Mouse (Mus musculus): Measurements from ENCODE around the gene Cab39l.
A peak's percentile ranks its signal among the peaks of the same experiment; 100 is the strongest.

The Cab39l gene

DNA sequence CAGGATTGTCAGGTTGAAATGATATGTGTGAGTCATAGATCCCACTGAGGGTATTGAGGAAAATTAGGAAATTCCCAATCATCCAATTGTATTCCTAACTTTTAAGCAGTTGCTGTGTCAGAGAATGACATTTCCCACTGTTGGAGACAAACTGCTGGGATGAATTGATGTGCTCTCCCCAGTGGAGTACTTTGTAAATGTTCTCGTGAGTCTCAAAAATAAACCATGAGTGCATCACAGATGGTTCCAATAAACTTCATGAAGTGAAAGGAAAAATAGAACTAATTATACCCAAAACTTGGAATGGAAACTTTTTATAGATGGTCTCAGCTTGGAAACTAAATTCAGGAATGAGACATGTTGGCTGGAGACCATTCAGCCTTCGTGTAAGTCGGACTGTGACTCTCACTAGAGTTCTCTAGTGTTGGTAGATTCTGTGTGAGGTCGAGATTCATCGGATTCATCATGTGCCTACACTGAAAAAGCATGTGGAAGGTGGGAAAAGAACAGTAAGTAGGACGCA lies 73.2 kb downstream of the Cab39l start:
- DNase-seq: no peak

DNA sequence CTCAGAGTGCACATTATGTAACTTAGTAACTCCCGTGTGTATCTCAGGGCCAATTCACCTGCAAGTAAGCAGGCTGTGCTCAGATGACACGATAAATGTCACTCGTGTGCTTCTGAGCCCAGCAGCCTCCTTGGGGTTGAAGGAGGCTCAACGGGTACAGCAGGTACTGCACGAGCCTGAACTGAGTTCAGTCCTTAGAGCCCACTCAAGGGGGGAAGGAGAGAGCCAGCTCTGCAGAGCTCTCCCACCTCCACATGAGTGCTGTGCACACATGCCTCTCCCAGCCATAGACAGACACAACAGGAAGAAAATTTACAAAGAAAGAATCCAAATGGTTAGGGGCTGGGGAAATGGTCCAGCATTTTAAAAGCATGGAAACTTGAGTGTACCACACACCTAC lies 85.1 kb downstream of the Cab39l start:
- DNase-seq: no peak

DNA sequence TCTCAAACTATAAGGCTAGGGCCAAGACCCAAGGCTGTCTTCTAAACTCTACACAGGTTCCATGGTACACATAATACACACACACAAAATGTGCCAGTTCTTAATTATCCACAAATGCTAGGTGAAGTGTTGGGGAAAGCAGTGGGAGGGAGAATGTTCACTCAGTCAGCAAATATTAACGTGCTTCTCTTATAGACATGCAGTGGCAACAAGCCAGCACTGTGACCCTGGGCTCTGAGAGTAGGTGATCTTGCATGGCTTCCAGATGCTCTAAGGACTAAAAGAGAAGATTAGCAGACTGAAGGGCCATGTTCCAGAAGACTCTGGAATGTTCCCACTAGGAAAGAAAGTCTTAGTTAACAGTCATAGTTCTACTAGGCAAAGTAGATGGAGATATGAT lies 90.0 kb downstream of the Cab39l start:
- DNase-seq: no peak

DNA sequence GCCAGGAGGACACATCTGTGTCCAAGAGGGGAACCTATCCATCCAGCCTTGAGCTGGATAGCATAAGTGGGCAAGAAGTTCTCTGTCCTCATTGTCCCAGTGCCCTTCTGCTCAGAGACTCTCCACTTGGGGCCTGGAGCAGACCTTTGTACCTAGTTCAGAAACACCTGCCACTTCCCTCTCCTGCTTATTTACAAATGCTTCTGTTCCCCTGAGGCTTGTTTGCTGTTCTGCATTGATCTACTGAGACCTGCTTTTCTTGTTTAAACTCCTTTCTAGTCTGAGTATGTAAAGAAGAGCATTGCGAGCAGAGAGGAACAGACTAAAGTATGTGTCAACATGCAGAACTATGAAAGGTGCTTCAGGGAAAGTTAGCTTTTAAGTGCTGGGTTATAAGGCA lies 92.2 kb downstream of the Cab39l start:
- no peak for DNase-seq

DNA sequence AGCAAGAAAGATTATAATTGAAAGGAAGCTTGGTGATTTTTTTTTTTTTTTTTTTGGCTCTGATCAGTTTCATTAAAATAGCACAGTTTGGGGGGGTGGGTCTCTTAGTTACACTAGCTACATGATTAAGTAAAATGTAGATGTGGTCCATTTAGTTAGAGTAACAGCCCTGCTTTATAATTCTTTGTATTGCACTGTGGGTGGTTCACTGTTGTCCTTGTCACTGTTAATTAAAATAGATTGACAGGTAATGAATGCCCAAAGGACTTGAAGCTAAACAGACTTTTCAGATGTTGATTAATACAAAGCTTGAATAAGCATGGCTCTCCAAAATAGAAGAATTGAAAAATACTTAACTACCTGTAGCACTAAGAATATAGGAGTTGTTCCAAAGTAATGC lies 93.1 kb downstream of the Cab39l start:
- no peak for DNase-seq

DNA sequence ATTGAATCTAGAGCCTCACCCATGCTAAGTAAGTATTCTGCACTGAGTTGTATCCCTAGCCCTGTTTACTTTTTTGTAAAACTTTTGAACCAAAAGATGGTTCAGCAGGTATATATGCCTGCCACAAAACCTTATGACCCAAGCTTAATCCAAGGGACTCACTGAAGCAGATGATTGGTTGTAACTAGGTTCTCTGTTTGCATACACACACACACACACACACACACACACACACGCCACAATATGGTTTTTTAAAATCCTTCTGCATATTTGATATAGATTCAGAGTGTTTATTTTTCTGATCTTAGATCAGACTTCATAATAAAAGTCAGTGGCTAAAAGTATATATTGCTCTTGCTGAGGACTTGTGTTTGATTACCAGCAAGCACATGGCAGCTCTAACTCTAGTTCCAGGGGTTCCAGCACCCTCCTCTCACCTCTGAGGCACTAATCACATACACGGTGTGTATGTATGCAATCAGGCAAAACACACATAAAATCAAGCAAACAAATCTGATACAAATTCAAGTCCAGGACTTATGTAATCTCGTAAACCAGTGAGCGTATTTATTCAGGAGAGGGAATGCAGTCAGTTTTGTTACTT lies 97.2 kb downstream of the Cab39l start:
- no peak for DNase-seq

DNA sequence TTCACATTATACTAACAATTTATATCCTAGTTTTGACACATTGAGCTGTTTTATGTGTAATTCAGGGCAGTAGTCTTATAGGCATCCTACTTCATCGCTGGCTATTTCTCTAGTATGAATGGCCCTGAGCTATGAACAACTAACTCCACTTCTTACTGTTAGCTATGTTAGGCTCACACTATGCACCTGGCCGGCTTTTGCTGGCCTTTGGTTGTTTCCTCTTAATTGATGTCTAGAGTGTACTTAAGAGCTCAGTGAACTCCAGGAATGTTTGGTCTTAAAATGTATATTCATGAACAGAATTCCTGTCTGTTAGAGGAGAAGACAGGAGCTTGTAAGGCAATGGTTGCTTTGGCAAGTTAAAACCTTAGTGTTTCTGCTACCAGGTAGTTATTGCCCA lies 99.5 kb downstream of the Cab39l start:
- DNase-seq: no peak

DNA sequence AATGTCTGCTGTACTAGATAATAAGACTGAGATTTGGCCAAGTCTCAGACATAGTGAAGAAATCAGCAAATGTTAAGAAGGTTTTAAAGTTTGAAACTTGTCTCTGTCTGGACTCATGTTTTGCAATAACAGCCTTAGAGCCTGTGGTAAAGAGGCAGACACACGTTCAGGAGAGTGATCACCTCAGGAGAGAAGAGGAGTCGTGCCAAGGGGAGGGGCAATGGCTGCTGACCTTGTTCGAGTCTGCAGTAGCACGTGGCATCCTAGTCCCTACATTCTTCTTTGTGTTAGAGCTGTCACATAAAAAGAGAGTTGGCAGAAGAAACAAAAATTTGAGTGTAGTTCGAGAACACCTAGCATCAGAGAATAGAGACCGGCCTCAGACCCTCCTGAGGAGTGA lies 100.0 kb downstream of the Cab39l start:
- peak; percentile 65 for DNase-seq

DNA sequence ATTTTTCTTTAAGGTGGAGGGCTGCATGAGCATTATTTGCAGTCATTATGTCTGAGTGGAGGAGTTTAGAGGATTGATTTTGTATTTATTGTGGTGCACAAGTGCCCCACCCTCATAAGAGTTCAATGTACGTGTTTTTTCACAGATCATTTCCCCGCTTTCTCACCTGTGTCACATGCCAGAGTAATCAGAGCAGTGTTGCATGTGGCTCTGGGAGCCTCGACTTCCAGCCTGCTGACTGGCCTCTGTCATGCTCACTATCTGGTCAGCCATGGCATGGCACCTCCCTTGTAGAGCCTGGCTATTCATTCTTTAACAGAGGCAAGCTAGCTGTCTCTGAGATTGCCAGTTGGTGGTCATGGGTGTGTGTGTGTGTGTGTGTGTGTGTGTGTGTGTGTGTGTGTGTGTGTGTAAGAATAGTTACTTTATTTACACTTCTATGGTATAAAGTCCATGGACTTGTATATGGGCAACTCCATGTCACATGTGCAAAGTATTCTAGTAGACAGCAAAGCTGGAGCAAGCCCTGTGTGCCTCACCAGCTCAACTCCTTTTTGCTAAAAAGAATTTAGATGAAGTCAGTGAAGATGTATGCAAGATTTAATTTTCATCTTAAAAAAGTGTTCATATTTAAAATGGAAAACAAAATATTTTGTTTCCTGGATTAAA lies 102.5 kb downstream of the Cab39l start:
- DNase-seq: no peak

DNA sequence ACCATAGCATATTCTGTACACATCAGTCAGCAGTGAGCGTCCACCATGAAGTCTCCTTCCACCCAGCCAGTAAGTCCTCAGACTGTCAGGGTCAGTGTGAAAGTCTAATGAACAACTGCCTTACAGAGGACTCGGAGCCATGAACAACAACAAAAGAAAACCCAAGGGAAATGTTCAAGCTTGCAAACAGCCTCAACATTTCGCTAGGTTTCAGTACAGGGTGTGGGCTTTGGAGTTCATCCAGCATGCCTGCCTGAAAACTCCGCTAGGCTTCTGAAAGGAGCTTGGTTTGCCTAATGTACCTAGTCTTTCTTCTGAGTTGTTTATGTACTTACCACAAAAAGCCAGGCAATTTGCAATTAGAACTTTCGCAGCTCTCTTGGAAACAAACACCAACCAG lies 103.2 kb downstream of the Cab39l start:
- DNase-seq: no peak

DNA sequence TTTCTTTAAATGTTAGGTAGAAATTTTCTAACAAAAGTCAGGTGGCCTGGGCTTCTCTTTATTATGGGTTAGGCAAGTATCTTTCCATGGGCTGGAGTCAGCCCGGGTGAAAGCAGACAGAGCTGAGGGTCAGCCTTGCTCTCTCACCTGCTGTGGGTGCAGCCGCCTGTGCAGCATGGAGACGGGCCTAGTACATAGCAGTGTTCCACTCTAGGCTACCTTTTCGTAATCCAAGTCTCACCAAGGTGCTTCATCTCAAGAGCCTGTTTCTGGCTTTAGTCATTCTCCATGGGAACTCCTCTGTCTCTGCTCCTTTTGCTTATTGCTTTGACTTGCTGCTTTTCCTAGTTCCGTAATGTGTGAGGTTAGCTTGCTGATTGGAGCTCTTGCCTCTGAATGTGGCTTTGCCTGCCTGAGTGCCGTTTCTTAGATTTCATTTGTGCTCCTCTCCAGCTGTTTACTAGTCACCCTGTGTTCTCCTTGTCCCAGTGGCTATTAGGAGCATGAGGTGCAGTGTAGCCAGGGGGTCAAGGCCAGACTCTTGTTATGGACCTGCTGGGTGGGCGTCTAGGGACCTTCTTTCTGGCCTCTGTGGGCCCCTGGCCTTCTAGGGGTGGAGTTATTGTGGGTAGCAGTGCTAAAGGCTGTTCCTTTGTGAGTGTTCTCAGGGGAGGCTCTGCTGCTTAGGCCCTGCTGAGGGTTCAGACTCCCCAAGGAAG lies 105.5 kb downstream of the Cab39l start:
- DNase-seq: no peak

DNA sequence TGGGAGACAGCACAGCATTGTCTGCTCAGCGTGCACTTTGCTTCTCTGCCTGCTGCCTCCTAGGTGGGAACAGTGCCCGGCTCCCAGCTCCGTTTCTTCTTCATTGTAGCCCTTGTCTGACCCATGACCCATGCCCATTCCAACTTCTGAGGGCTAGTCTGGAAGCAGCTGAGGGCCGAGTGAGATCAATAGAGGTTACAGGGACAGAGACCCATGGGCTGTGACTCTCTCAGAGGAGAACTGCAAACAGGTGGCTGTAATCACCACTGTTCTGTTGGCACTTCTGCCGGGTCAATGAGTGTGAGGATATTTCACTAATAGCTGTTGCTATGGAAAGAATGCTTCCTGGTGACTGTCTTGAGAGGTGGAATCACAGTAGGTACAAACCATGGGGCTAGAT lies 106.8 kb downstream of the Cab39l start:
- no peak for DNase-seq

DNA sequence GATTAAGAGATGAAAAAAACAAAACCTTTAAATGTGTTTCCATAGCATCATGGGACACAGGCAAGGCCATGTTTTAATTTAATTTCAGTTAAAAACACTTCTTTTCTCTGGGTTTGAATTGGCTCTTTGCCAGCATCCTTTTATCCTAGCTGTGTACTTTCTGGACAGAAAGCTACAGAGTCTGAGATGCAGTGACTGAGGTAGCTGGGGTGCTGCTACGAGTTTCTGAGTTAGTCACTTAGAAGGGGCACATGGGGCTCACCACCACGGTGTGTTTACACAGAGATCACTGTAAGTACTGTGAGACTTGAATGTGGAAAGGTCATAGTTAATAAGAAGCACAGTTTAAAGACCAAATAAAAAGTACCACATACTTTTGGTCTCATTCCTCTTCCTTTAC lies 107.8 kb downstream of the Cab39l start:
- no peak for DNase-seq

DNA sequence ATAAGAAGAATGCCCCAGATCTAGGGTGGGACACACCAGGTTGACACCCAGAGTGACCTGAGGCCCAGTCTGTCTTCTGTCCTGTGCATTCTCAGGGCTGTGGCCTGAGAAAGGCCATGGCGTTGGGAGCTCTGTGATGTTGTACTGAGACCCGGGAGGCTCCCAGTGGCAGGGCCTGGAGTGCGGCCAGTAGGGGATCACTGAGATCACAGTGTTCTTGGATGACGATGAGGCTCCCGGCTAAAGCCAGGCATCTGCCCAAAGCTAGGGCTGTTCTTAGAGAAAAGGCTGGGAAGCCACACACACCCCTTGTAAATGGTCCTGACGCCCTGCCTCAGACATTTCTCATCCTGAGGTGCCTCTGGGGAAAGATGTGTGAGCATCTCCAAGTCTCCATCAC lies 108.3 kb downstream of the Cab39l start:
- peak; percentile 39 for DNase-seq

DNA sequence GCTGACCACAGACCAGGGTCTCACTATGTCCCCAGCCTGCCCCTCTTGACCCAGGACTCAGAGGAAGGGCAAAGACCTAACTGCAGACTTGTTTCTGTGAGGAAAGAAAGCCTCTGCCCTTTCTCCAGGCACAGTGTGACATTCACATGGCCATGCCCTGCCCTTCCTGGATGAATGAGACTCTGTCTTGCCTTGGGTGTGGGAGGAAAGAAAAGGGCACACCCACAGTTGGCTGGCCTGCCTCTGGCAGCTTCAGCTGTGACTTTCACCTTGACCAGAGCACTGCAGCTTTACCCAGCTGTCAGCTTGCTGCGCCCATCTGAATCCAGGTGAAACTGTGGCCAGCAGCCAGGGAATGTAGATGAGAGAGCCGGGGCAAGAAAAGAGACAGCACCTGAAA lies 110.1 kb downstream of the Cab39l start:
- peak; percentile 55 for DNase-seq

DNA sequence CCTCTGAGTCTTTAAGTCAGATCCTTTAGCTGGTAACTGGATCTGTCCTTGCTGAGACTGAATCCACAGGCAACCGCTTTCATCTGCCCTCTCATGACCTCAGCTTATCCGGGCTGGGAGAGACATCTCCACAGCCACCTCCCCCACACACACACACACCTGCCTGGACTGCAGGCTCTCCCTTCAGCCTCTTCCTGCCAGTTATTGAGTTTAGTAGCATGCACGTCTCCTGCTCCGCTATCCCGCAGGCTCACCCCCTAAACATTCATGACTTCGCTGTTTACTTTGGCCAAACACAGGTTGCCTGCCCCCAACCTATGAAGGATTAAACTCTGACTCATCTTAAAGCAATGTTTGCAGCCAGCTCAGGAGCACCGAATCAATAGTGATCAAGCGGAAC lies 111.2 kb downstream of the Cab39l start:
- DNase-seq: no peak

DNA sequence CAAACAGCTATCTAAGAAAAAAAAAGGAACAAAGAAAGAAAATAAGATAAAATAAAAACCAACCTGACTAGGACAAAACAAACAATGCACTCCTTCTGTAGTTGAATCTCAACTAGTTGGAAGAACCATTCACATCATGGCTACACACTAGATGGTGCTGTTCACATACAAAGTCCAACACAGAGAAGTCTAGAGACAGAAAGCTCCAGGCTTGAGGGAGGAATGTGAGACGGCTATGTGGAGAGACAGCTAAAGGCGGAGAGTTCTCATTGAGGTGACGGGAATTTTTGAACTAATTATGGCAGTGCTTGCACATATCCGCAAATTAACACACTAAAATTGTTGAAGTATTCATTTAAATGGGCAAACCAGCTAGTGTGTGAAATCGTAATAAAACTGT lies 113.3 kb downstream of the Cab39l start:
- DNase-seq: no peak

DNA sequence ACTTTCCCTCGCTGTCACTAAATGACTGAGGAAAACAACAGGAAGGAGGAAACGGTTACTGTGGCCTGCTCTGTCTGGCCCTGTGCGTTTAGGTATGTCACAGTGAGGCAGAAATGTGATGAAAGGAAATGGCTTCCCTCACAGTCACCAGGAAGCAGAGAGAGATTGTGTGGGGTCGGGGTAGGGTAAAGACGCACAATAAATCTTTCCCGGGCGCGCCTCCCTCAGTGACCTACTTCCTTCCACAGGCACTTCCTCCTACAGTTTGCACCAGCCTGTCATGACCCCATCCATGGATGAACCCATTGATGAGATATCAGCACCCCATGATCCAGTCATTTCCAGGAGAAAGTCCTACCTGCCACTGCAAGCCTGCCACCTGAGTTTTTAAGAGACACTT lies 114.2 kb downstream of the Cab39l start:
- no peak for DNase-seq

DNA sequence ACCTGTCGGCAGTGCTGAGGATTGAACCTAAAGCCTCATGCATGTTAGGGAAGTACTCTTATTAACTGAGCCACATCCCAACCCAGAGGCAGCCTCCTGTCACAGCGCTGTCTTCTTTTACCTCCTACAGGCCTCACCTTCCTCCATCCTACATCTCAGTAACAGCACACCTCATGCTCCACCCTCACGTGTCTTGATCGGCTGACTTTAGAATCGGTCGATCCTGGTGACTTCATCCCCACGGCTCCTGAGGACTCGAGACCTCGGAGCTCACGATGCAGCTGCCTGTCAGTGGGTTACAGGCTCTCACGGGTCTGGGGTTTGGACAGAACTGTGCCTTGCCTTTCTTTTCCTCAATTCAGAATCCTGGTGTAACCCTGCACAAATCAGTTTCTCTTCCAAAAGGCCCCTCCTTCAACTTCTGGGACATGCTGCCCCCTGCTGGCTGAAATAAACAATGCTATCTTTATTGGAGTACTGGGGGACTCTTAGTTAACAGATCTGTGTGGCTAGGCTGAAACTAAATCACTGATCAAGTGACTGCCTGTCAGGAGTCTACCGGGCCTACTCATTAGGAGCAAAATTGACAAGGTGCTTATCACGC lies 115.3 kb downstream of the Cab39l start:
- peak; percentile 75 for DNase-seq

DNA sequence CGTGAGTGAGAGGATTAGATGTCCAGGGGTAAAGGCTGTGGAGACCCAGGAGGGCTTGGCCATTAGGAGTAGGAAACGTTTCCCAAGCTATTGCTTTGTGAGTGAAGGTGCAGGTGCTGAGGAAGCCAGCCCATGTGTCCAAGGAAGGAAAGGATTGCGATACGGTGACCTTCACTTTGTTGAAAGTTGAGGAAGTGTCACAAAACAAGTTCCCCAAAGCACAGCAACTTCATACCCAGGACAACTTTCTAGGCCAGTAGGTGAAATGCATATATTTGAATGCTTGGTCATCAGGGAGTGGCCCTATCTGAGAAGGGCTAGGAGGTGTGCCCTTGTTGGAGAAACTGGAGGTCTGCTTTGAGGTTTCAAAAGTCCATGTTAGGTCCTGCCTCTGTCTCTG lies 116.3 kb downstream of the Cab39l start:
- DNase-seq: no peak

DNA sequence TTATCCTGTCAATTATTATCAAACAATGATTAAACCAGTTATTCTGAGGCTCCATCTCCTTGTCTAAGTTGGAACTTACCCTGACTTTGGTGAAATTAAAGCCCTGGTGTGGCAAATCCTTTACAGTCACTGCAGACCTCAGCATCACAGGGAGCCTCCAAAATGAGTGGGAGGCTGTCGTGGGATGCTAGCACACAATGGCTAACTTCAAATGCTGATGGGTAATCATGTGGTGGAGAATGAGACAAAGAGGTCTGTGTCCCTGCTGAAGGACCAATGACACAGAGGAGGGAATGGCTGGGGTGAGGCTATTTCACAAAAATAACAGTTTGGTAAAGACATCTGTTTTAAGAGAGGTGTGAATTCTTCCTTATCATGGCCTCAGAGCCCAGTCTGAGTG lies 117.1 kb downstream of the Cab39l start:
- DNase-seq: no peak

DNA sequence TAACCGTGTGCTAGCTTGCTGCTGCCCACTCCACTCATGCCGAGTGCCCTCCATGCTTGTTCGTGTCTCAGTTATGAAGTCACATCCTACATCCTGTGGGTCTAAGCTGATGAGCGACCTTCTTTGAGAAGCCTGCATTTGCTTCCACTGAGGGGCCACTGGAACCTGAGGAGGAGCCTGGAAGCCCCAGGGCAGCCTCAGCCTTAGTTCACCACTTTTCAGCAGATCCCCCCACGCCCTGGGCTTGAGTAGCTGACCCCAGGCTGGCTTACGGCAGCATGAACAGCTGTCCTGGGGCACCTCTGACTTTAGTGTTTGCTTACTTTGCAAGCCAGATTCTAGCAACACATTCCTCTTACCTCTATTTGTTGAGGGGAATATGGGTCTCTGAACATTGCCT lies 126.0 kb downstream of the Cab39l start:
- DNase-seq: no peak

DNA sequence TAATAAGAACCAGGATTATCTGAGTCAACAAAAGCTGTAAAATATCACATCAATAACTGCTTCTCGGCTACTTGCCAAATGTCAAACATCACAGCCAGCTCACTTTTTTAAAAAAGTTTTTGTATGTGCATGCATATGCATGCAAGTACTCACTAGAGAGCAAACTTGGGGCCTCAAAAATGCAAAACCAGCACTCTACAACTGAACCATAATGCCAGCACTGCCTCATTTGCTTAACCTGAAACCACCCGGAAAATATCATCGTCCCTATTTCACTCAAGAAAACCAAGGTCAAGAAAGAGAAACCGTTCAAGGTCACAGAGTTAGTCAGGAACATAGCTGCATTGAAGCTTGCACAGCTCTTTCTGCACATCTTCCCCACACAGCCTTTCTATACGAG lies 135.6 kb downstream of the Cab39l start:
- DNase-seq: no peak

DNA sequence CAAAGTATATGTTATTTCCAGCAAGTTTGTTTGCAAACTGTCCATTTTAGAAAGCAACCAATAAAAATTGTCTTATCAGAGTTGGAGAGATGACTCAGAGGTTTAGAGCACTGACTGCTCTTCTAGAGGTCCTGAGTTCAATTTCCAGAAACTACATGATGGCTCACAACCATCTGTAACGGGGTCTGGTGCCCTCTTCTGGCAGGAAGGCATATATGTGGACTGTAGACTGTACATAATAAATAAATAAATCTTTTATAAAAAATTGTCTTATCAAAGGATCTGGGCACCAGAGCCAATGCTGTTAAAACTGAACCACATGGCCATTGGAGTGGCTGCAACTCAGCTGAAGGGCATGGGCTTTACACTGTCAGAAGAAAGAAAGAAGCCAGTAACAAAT lies 149.8 kb downstream of the Cab39l start:
- peak; percentile 18 for DNase-seq

All from kidney, adult 18-20 months (tissue).